ENCODE assay signal across 16 mouse cellular contexts in the genomic region with DNA sequence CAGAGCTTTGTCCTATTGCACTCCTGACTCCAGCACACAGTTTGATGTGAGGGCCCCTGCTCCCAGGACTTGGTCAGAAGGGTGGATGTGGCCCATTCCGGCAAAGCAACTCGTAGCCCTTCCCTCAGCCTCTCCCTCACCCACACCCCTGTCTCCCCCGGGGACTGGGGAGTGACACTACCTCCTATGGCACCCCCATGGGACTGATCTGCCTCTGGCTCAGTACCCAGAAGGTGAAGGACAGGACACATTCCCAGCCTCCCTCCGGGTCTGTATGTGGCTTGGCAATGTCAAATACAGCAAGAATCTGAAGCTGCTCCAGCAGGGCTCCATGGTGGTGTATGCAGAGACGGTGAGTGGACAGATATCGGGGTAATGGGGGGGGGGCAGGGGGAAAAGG. TPM values are rescaled to one million over a fixed set of nuclear protein-coding genes. Genes with fewer than 3 reads are reported as not detected.
DNase-seq lines count a peak whose midpoint lies in the region.
"Had no signal": no experiment of that assay in that cellular context is flagged by ENCODE, and none has a peak within 500 bp of the region (broad histone marks: within the 10 kb centered on the region; RNA-seq: fewer than 3 reads in every experiment).

No protein-coding gene starts in this region.

- peak; percentile 62 to 69 for DNase-seq in adrenal gland, adult (ENCODE audit: inconsistent age in 2 of 2, low spot score in 1 of 2)
- DNase-seq in adrenal gland, postnatal 4 days (ENCODE audit: low spot score in 2 of 2) = no peak
- DNase-seq in adrenal gland, adult 2 months = peak; percentile 61
- peak; percentile 55 for DNase-seq in adrenal gland, postnatal 14 days
- DNase-seq in gastrocnemius, postnatal 36 days = no peak
- DNase-seq in thymus, postnatal 0 days (ENCODE audit: low spot score) = no peak
- DNase-seq: cerebellum, adult 11 months; cerebellum, adult 2 months; cerebellum, adult 9-11 months; cerebellum, postnatal 25 days; gastrocnemius, postnatal 25 days; heart, postnatal 36 days; kidney, adult 11 months had no signal

- intact Hi-C loops in gastrocnemius, postnatal 36 days (cut with DNase I) = no loop called here

RNA-seq across cellular contexts. Expression of gene Fer1l5, which starts 32.4 kb away (rescaled TPM):
- under 1 TPM; 0.70 to 0.99 TPM for total RNA-seq in adrenal gland, postnatal 4 days (2021)
- total RNA-seq in adrenal gland, adult 2 months (2021) = under 1 TPM in 1 of 2 experiments, not detected in 1; 0.17 TPM
- 0.02 TPM in 2 replicates for polyA plus RNA-seq in adrenal gland, adult 2 months (2012; rRNA removed)
- total RNA-seq in adrenal gland, postnatal 14 days (2021) = 0.11 TPM in 1 of 2 replicates, not detected in the other
- not detected for total RNA-seq in gastrocnemius, postnatal 36 days (2021)
- 0.49 and 0.61 TPM in 2 replicates for polyA plus RNA-seq in thymus, postnatal 0 days (2015; fragmentation: Nextera tagmentation; extraction: Ambion mirVana)
- total RNA-seq: common myeloid progenitor, adult 5-6 weeks; gastrocnemius, adult 8-10 months; gastrocnemius, postnatal 25 days; heart, adult 8-10 months; heart, postnatal 36 days had no signal
- polyA plus RNA-seq: cerebellum, adult 2 months had no signal

RNA-seq across cellular contexts. Expression of gene Kansl3, which starts 35.5 kb away (rescaled TPM):
- 100 to 1,000 TPM; 107 to 113 TPM for total RNA-seq in adrenal gland, postnatal 4 days (2021)
- 100 to 1,000 TPM; 101 to 109 TPM for total RNA-seq in adrenal gland, adult 2 months (2021)
- polyA plus RNA-seq in adrenal gland, adult 2 months (2012; rRNA removed) = 60.7 and 68.8 TPM in 2 replicates
- total RNA-seq in adrenal gland, postnatal 14 days (2021) = 86.5 and 103 TPM in 2 replicates
- total RNA-seq in gastrocnemius, postnatal 36 days (2021) = 10 to 100 TPM; 36.1 to 39.1 TPM
- polyA plus RNA-seq in thymus, postnatal 0 days (2015; fragmentation: Nextera tagmentation; extraction: Ambion mirVana) = 26.0 and 29.4 TPM in 2 replicates

RNA-seq across cellular contexts. Expression of gene Lman2l, which starts 40.5 kb away (rescaled TPM):
- total RNA-seq in adrenal gland, postnatal 4 days (2021) = 10 to 100 TPM; 25.3 to 31.2 TPM
- 10 to 100 TPM; 50.5 to 54.5 TPM for total RNA-seq in adrenal gland, adult 2 months (2021)
- 13.7 and 15.0 TPM in 2 replicates for polyA plus RNA-seq in adrenal gland, adult 2 months (2012; rRNA removed)
- 26.2 and 30.7 TPM in 2 replicates for total RNA-seq in adrenal gland, postnatal 14 days (2021)
- total RNA-seq in gastrocnemius, postnatal 36 days (2021) = 10 to 100 TPM; 16.5 to 19.0 TPM
- polyA plus RNA-seq in thymus, postnatal 0 days (2015; fragmentation: Nextera tagmentation; extraction: Ambion mirVana) = 51.3 and 52.1 TPM in 2 replicates

Comparison
In these comparisons a context has a peak if more than half of its experiments do, and no peak if none do; other contexts are left out.
1. DNase-seq: peak in adrenal gland, adult (2 of 2), adrenal gland, adult 2 months (single experiment) and adrenal gland, postnatal 14 days (single experiment); none in adrenal gland, postnatal 4 days (0 of 2), gastrocnemius, postnatal 36 days (0 of 2) and thymus, postnatal 0 days (single experiment).